Mouse (Mus musculus): ENCODE results near the gene Vmo1. TPM values are rescaled to one million over a fixed set of nuclear protein-coding genes. Genes with fewer than 3 reads are reported as not detected.

Vmo1 gene
- polyA plus RNA-seq, 1 experiment: not detected

- H3K27me3 ChIP-seq (ENCODE audit: control insufficient read depth, insufficient read depth, low read length, poor library complexity, severe bottlenecking): no peaks in the 10 kb centered on the region
- no peak for TF ChIP-seq POLR2A (IDR thresholded peaks at IDR 0.05; ENCODE audit: insufficient read depth, low read length)
- TF ChIP-seq CTCF (IDR thresholded peaks at IDR 0.05; ENCODE audit: low read depth, low read length): no peak
- TF ChIP-seq EP300 (IDR thresholded peaks at IDR 0.05; ENCODE audit: insufficient read depth, low read depth, low read length): no peak
- H3K9ac ChIP-seq (ENCODE audit: low read depth, poor library complexity, severe bottlenecking): no peak overlapping the region
- no peaks in the 10 kb centered on the region for H3K4me1 ChIP-seq (ENCODE audit: control insufficient read depth, insufficient read depth, low read length)
- H3K27ac ChIP-seq (ENCODE audit: insufficient read depth, low read length): no peak overlapping the region
- H3K9me3 ChIP-seq (replicated peaks; ENCODE audit: control insufficient read depth, insufficient read depth, low read length, poor library complexity, severe bottlenecking): no peaks in the 10 kb centered on the region
- no peak overlapping the region for H3K4me3 ChIP-seq (ENCODE audit: low read depth, low read length)
- no peaks in the 10 kb centered on the region for H3K36me3 ChIP-seq (ENCODE audit: control insufficient read depth, insufficient read depth, low read length, poor library complexity, severe bottlenecking)
Measured at GRCm38 (mm10) chr11:70557545-70557944, 43.1 kb upstream of the Vmo1 start.

GRCm38 (mm10) chr11:70553940-70554339, 39.5 kb upstream of the Vmo1 start:
- no peaks in the 10 kb centered on the region for H3K4me1 ChIP-seq (ENCODE audit: control insufficient read depth, insufficient read depth, low read length)
- H3K27me3 ChIP-seq (ENCODE audit: control insufficient read depth, insufficient read depth, low read length, poor library complexity, severe bottlenecking): no peaks in the 10 kb centered on the region
- H3K4me3 ChIP-seq (ENCODE audit: low read depth, low read length): no peak overlapping the region
- H3K9ac ChIP-seq (ENCODE audit: low read depth, poor library complexity, severe bottlenecking): no peak overlapping the region
- H3K27ac ChIP-seq (ENCODE audit: insufficient read depth, low read length): no peak overlapping the region
- H3K36me3 ChIP-seq (ENCODE audit: control insufficient read depth, insufficient read depth, low read length, poor library complexity, severe bottlenecking): no peaks in the 10 kb centered on the region
- H3K9me3 ChIP-seq (replicated peaks; ENCODE audit: control insufficient read depth, insufficient read depth, low read length, poor library complexity, severe bottlenecking): no peaks in the 10 kb centered on the region
- TF ChIP-seq CTCF (IDR thresholded peaks at IDR 0.05; ENCODE audit: low read depth, low read length) (no peak), EP300 (IDR thresholded peaks at IDR 0.05; ENCODE audit: insufficient read depth, low read depth, low read length) (no peak), POLR2A (IDR thresholded peaks at IDR 0.05; ENCODE audit: insufficient read depth, low read length) (no peak)

- no peak for TF ChIP-seq CTCF (IDR thresholded peaks at IDR 0.05; ENCODE audit: low read depth, low read length)
- Histone ChIP-seq H3K4me3 (ENCODE audit: low read depth, low read length) (no peak overlapping the region), H3K27me3 (ENCODE audit: control insufficient read depth, insufficient read depth, low read length, poor library complexity, severe bottlenecking) (no peaks in the 10 kb centered on the region), H3K27ac (ENCODE audit: insufficient read depth, low read length) (no peak overlapping the region), H3K36me3 (ENCODE audit: control insufficient read depth, insufficient read depth, low read length, poor library complexity, severe bottlenecking) (no peaks in the 10 kb centered on the region), H3K4me1 (ENCODE audit: control insufficient read depth, insufficient read depth, low read length) (no peaks in the 10 kb centered on the region), H3K9me3 (replicated peaks; ENCODE audit: control insufficient read depth, insufficient read depth, low read length, poor library complexity, severe bottlenecking) (no peaks in the 10 kb centered on the region), H3K9ac (ENCODE audit: low read depth, poor library complexity, severe bottlenecking) (no peak overlapping the region)
Measured at GRCm38 (mm10) chr11:70551526-70551925, 37.1 kb upstream of the Vmo1 start.

GRCm38 (mm10) chr11:70544496-70544895, 30.1 kb upstream of the Vmo1 start:
- Histone ChIP-seq H3K36me3 (ENCODE audit: control insufficient read depth, insufficient read depth, low read length, poor library complexity, severe bottlenecking) (no peaks in the 10 kb centered on the region), H3K27me3 (ENCODE audit: control insufficient read depth, insufficient read depth, low read length, poor library complexity, severe bottlenecking) (no peaks in the 10 kb centered on the region), H3K9me3 (replicated peaks; ENCODE audit: control insufficient read depth, insufficient read depth, low read length, poor library complexity, severe bottlenecking) (no peaks in the 10 kb centered on the region), H3K4me3 (ENCODE audit: low read depth, low read length) (no peak overlapping the region), H3K9ac (ENCODE audit: low read depth, poor library complexity, severe bottlenecking) (no peak overlapping the region), H3K4me1 (ENCODE audit: control insufficient read depth, insufficient read depth, low read length) (no peaks in the 10 kb centered on the region), H3K27ac (ENCODE audit: insufficient read depth, low read length) (no peak overlapping the region)
- TF ChIP-seq POLR2A (IDR thresholded peaks at IDR 0.05; ENCODE audit: insufficient read depth, low read length) (no peak), CTCF (IDR thresholded peaks at IDR 0.05; ENCODE audit: low read depth, low read length) (no peak), EP300 (IDR thresholded peaks at IDR 0.05; ENCODE audit: insufficient read depth, low read depth, low read length) (no peak)

- no peaks in the 10 kb centered on the region for H3K27me3 ChIP-seq (ENCODE audit: control insufficient read depth, insufficient read depth, low read length, poor library complexity, severe bottlenecking)
- no peaks in the 10 kb centered on the region for H3K9me3 ChIP-seq (replicated peaks; ENCODE audit: control insufficient read depth, insufficient read depth, low read length, poor library complexity, severe bottlenecking)
- no peak overlapping the region for H3K27ac ChIP-seq (ENCODE audit: insufficient read depth, low read length)
- no peaks in the 10 kb centered on the region for H3K4me1 ChIP-seq (ENCODE audit: control insufficient read depth, insufficient read depth, low read length)
- H3K9ac ChIP-seq (ENCODE audit: low read depth, poor library complexity, severe bottlenecking): no peak overlapping the region
- TF ChIP-seq CTCF (IDR thresholded peaks at IDR 0.05; ENCODE audit: low read depth, low read length) (no peak), EP300 (IDR thresholded peaks at IDR 0.05; ENCODE audit: insufficient read depth, low read depth, low read length) (no peak), POLR2A (IDR thresholded peaks at IDR 0.05; ENCODE audit: insufficient read depth, low read length) (no peak)
- H3K36me3 ChIP-seq (ENCODE audit: control insufficient read depth, insufficient read depth, low read length, poor library complexity, severe bottlenecking): no peaks in the 10 kb centered on the region
- no peak overlapping the region for H3K4me3 ChIP-seq (ENCODE audit: low read depth, low read length)
Measured at GRCm38 (mm10) chr11:70541415-70541814, 27.0 kb upstream of the Vmo1 start.

- H3K9me3 ChIP-seq (replicated peaks; ENCODE audit: control insufficient read depth, insufficient read depth, low read length, poor library complexity, severe bottlenecking): no peaks in the 10 kb centered on the region
- peak overlapping the region; percentile 65; the same call in 1 of the 2 replicates for H3K9ac ChIP-seq (ENCODE audit: low read depth, poor library complexity, severe bottlenecking)
- H3K27me3 ChIP-seq (ENCODE audit: control insufficient read depth, insufficient read depth, low read length, poor library complexity, severe bottlenecking): no peaks in the 10 kb centered on the region
- H3K4me1 ChIP-seq (ENCODE audit: control insufficient read depth, insufficient read depth, low read length): no peaks in the 10 kb centered on the region
- no peak for TF ChIP-seq CTCF (IDR thresholded peaks at IDR 0.05; ENCODE audit: low read depth, low read length)
- TF ChIP-seq EP300 (IDR thresholded peaks at IDR 0.05; ENCODE audit: insufficient read depth, low read depth, low read length): no peak
- TF ChIP-seq POLR2A (IDR thresholded peaks at IDR 0.05; ENCODE audit: insufficient read depth, low read length): no peak
- no peak overlapping the region for H3K27ac ChIP-seq (ENCODE audit: insufficient read depth, low read length)
- H3K36me3 ChIP-seq (ENCODE audit: control insufficient read depth, insufficient read depth, low read length, poor library complexity, severe bottlenecking): no peaks in the 10 kb centered on the region
- H3K4me3 ChIP-seq (ENCODE audit: low read depth, low read length): peak overlapping the region; percentile 78; the same call in 1 of the 2 replicates
Measured at GRCm38 (mm10) chr11:70540928-70541327, 26.5 kb upstream of the Vmo1 start.

Measured in ES-Bruce4 (cell line).